Mouse (Mus musculus): Measurements from ENCODE around the gene Rrp7a.

DNA sequence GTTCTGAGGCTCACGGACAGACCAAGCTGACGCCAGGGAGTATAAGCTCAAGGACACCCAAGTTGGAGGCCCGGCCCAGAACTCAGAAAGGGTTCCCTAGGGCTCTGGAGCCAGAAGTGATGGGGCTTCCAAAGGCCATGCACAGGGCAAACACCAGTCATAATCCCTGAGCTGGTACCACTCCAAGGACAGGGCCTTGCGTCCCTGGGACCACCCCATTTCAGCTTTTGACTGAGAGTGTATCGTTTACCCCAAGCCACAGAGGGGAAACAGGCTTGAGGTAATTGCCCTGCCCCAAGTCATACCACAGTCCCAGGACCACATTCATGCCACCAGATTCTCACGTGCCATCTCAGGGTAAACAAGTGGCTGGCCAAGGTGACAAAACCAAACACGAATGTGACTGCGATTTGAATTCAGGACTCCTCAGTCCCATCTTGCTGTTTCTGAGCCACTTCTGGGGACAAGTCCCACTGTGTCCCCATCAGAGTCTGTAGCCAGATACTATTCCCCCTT, 45.0 kb upstream of the Rrp7a start:
- TF ChIP-seq CTCF (IDR thresholded peaks at IDR 0.05; ENCODE audit: borderline replicate concordance, insufficient read depth, low read length) (no peak), POLR2A (IDR thresholded peaks at IDR 0.05; ENCODE audit: low read depth, low read length) (no peak)

All from embryonic fibroblast, embryonic 13.5 days (primary cell).